Mouse (Mus musculus): Measurements from ENCODE around the gene Gm867. TPM values are rescaled to one million over a fixed set of nuclear protein-coding genes. Genes with fewer than 3 reads are reported as not detected.

Gene Gm867
- polyA plus RNA-seq, 1 experiment from 2014 or later, result 0.39 TPM

DNA sequence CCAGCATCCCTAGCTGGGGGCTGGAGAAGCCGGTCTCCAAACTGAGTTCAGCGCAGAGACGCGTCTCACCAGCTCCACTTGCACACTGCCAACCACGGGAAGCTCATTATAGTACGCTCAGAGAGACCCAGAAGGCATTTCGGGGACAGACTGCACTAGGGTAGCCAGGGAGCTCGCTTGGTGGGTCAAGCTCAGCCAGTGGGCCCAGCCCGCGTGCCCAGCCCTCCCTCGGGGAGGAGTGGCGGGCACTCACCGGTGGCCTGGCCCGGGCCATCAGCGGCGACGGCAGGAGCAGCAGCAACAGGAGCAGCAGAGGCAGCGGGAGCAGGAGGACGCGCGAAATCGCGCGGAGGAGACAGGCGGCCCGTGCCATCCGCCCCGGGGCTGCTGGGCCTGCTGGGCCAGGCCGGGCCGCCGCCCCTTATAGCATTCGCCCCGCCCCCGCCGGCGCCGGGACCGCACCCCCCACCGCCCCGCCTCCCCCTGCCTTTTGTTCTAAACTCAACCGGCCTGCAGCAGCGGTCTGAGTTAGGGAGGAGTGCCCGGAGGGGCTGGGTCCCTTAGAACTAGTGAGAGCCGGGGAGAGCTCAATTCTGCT lies 8.3 kb downstream of the Gm867 start:
- Histone ChIP-seq H3K4me1 (replicated peaks; ENCODE audit: control insufficient read depth, insufficient read depth, low read length) (peaks cover 11% of the 10 kb centered on the region), H3K9ac (ENCODE audit: low read length) (peak overlapping the region; percentile 85), H3K4me3 (ENCODE audit: low read depth, low read length) (peak overlapping the region; percentile 47), H3K9me3 (ENCODE audit: control insufficient read depth, low read length) (no peaks in the 10 kb centered on the region), H3K4me2 (ENCODE audit: low read depth, low read length, severe bottlenecking) (peak overlapping the region; percentile 95), H3K27me3 (ENCODE audit: control insufficient read depth, insufficient read depth, low read length) (peaks cover 32% of the 10 kb centered on the region), H3K36me3 (ENCODE audit: control insufficient read depth, insufficient read depth, low read length) (no peaks in the 10 kb centered on the region), H3K27ac (ENCODE audit: low read depth, low read length) (no peak overlapping the region)
- ATAC-seq (replicated peaks; ENCODE audit: low FRiP score), result peak; percentile 76
- peak; percentile 88 for DNase-seq (ENCODE audit: low spot score)
- under 1% methylated on average over 29 of the region's 44 CpGs for WGBS

DNA sequence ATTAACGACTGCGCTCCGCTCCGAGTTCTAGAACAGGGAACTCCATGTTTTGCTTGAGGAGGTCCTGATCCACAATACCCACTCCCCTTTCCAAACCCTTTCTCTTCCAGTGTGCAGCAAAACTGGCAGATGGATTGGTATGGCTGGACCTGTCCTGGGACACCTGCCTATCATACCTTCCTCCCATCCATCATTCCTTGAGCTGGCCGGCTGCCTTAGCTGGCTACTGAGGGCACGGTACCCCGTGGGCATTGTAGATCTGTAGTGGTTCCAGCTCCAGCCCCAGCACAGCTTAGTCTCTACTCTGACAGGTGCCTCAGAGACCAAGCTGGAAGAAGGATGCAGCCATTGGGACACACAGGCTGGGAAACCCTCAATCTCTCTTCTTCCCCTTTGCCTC lies 9.2 kb downstream of the Gm867 start:
- H3K36me3 ChIP-seq (ENCODE audit: control insufficient read depth, insufficient read depth, low read length), result no peaks in the 10 kb centered on the region

GRCm38 (mm10) chr10:75930304-75930703 lies 10.2 kb downstream of the Gm867 start:
- Histone ChIP-seq H3K27me3 (ENCODE audit: control insufficient read depth, insufficient read depth, low read length) (peaks cover 16% of the 10 kb centered on the region), H3K4me1 (replicated peaks; ENCODE audit: control insufficient read depth, insufficient read depth, low read length) (peaks cover 11% of the 10 kb centered on the region), H3K9ac (ENCODE audit: low read length) (no peak overlapping the region), H3K36me3 (ENCODE audit: control insufficient read depth, insufficient read depth, low read length) (no peaks in the 10 kb centered on the region), H3K27ac (ENCODE audit: low read depth, low read length) (no peak overlapping the region), H3K9me3 (ENCODE audit: control insufficient read depth, low read length) (no peaks in the 10 kb centered on the region), H3K4me2 (ENCODE audit: low read depth, low read length, severe bottlenecking) (no peak overlapping the region), H3K4me3 (ENCODE audit: low read depth, low read length) (no peak overlapping the region)
- ATAC-seq (replicated peaks; ENCODE audit: low FRiP score) (no peak), DNase-seq (ENCODE audit: low spot score) (no peak)
- 34% methylated on average over 6 of the region's 6 CpGs for WGBS

More for the DNA sequence above, 9.2 kb downstream of the Gm867 start:
- Histone ChIP-seq H3K27me3 (ENCODE audit: control insufficient read depth, insufficient read depth, low read length) (peaks cover 23% of the 10 kb centered on the region), H3K9ac (ENCODE audit: low read length) (no peak overlapping the region; the same call in 1 of the 2 replicates), H3K4me3 (ENCODE audit: low read depth, low read length) (no peak overlapping the region), H3K9me3 (ENCODE audit: control insufficient read depth, low read length) (no peaks in the 10 kb centered on the region), H3K4me2 (ENCODE audit: low read depth, low read length, severe bottlenecking) (no peak overlapping the region), H3K4me1 (replicated peaks; ENCODE audit: control insufficient read depth, insufficient read depth, low read length) (peaks cover 11% of the 10 kb centered on the region), H3K27ac (ENCODE audit: low read depth, low read length) (no peak overlapping the region)
- ATAC-seq (replicated peaks; ENCODE audit: low FRiP score) (no peak), DNase-seq (ENCODE audit: low spot score) (no peak)
- 25% methylated on average over 7 of the region's 7 CpGs for WGBS

DNA sequence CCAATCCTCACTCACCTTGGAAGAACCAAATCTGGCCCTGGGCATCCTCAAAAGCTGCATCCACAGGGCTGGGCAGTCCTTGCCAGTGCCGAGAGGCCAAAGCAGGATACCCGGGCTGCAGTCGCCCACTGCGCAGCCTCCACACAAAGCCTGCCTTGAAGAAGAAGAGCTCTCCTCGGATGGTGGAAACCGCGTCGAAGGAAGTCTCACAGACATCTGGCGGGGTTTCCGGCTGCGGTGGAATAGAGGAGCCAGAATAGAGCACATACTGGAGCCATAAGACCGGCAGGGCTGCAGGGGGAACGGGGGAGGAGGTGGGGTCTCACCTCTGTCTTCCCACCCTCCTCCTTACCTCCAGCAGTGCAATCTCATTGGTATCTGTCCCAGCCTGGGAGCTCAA lies 14.1 kb downstream of the Gm867 start:
- Histone ChIP-seq H3K4me3 (ENCODE audit: low read depth, low read length) (no peak overlapping the region), H3K27ac (ENCODE audit: low read depth, low read length) (no peak overlapping the region), H3K9ac (ENCODE audit: low read length) (no peak overlapping the region), H3K36me3 (ENCODE audit: control insufficient read depth, insufficient read depth, low read length) (no peaks in the 10 kb centered on the region; the same call in 1 of the 2 replicates), H3K4me2 (ENCODE audit: low read depth, low read length, severe bottlenecking) (no peak overlapping the region), H3K9me3 (ENCODE audit: control insufficient read depth, low read length) (no peaks in the 10 kb centered on the region), H3K27me3 (ENCODE audit: control insufficient read depth, insufficient read depth, low read length) (peaks cover 10% of the 10 kb centered on the region), H3K4me1 (replicated peaks; ENCODE audit: control insufficient read depth, insufficient read depth, low read length) (no peaks in the 10 kb centered on the region)
- DNase-seq (ENCODE audit: low spot score), result no peak
- WGBS, result 81% methylated on average over 13 of the region's 13 CpGs
- ATAC-seq (replicated peaks; ENCODE audit: low FRiP score), result no peak

DNA sequence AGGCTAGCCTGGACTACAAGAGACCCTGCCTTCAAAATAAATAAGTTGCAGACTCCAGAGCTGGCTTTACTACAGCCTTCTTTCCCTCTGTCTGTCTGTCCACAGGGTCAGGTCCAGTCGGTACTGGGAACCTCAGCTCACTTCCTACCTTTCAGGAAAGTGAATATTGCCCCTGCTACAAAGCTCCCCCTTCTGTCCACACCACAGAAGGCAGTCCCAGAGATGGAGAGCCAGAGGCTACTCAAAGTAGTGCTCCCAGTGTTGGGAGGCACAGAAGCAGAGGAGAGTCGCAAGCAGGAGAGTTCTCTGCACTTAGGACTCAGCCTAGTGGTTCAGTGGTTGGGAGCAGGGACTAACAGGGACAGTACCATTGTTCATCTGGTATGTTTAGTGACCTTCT lies 16.1 kb downstream of the Gm867 start:
- Histone ChIP-seq H3K9me3 (ENCODE audit: control insufficient read depth, low read length) (no peaks in the 10 kb centered on the region), H3K27me3 (ENCODE audit: control insufficient read depth, insufficient read depth, low read length) (no peaks in the 10 kb centered on the region), H3K36me3 (ENCODE audit: control insufficient read depth, insufficient read depth, low read length) (no peaks in the 10 kb centered on the region; the same call in 1 of the 2 replicates), H3K27ac (ENCODE audit: low read depth, low read length) (no peak overlapping the region), H3K4me2 (ENCODE audit: low read depth, low read length, severe bottlenecking) (no peak overlapping the region), H3K4me1 (replicated peaks; ENCODE audit: control insufficient read depth, insufficient read depth, low read length) (peaks cover 3% of the 10 kb centered on the region; the same call in 1 of the 2 replicates), H3K4me3 (ENCODE audit: low read depth, low read length) (no peak overlapping the region), H3K9ac (ENCODE audit: low read length) (no peak overlapping the region)
- ATAC-seq (replicated peaks; ENCODE audit: low FRiP score) (no peak), DNase-seq (ENCODE audit: low spot score) (no peak)
- WGBS, result 70% methylated on average over 2 of the region's 2 CpGs

GRCm38 (mm10) chr10:75921726-75922560 lies 18.5 kb downstream of the Gm867 start:
- Histone ChIP-seq H3K4me1 (replicated peaks; ENCODE audit: control insufficient read depth, insufficient read depth, low read length) (peaks cover 3% of the 10 kb centered on the region; the same call in 1 of the 2 replicates), H3K27me3 (ENCODE audit: control insufficient read depth, insufficient read depth, low read length) (no peaks in the 10 kb centered on the region), H3K4me3 (ENCODE audit: low read depth, low read length) (peak overlapping the region; percentile 78), H3K36me3 (ENCODE audit: control insufficient read depth, insufficient read depth, low read length) (no peaks in the 10 kb centered on the region; the same call in 1 of the 2 replicates), H3K9ac (ENCODE audit: low read length) (peak overlapping the region; percentile 96), H3K27ac (ENCODE audit: low read depth, low read length) (peak overlapping the region; percentile 92), H3K9me3 (ENCODE audit: control insufficient read depth, low read length) (no peaks in the 10 kb centered on the region), H3K4me2 (ENCODE audit: low read depth, low read length, severe bottlenecking) (peak overlapping the region; percentile 77)
- ATAC-seq (replicated peaks; ENCODE audit: low FRiP score) (peak; percentile 40; the same call in 1 of the 2 replicates), DNase-seq (ENCODE audit: low spot score) (no peak)
- WGBS, result 7% methylated on average over 22 of the region's 22 CpGs

DNA sequence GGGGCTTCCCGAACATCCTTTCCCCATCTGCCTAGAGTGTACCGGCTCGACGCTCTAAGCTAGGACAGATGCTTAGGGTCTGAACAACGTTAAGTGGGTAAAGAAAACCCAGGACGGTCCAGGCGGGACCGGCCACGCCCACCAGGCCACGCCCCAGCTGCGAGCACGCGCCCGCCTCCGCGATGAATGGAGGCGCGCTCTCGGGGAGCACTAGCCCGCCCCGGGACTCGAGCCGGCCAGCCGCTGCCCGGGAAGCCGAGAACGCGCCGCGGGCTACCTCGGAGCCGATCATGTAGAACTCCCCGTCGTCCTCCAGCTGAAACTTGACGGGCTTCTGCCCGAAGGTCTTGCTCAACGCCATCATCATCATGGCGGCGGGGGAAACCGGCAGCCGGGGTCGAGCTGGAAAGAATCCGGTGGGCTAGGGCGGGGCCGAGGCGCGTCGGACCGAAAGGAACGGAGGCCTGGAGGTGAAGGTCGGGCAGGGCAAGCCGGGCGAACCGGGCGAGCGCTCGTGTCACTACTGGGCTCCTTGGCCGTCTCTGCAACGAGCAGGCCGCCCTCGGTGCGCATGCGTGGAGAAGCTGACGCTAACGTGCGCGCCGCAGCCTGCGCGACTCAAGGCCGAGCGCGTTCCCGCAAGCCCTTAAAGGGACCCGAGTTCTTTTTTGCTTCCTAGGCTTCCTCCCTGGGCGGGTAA lies 19.3 kb downstream of the Gm867 start, which contains the start of gene Smarcb1:
Gene Smarcb1, minus strand, starts transcription at position 592 of the 700 bp plus-strand sequence.
- peak within 1 kb of the TSS; percentile 92 for H3K27ac ChIP-seq (ENCODE audit: low read depth, low read length)
- H3K36me3 ChIP-seq (ENCODE audit: control insufficient read depth, insufficient read depth, low read length), result no peaks in the 10 kb centered on the region; the same call in 1 of the 2 replicates
- peak within 1 kb of the TSS; percentile 78 for H3K4me3 ChIP-seq (ENCODE audit: low read depth, low read length)
- peak; percentile 90 for ATAC-seq (replicated peaks; ENCODE audit: low FRiP score)
- H3K27me3 ChIP-seq (ENCODE audit: control insufficient read depth, insufficient read depth, low read length), result no peaks in the 10 kb centered on the region
- WGBS, result under 1% methylated on average over 76 of the region's 76 CpGs
- H3K9me3 ChIP-seq (ENCODE audit: control insufficient read depth, low read length), result no peaks in the 10 kb centered on the region
- peak within 1 kb of the TSS; percentile 96 for H3K9ac ChIP-seq (ENCODE audit: low read length)
- peaks cover 3% of the 10 kb centered on the region; the same call in 1 of the 2 replicates for H3K4me1 ChIP-seq (replicated peaks; ENCODE audit: control insufficient read depth, insufficient read depth, low read length)
- peak within 1 kb of the TSS; percentile 77 for H3K4me2 ChIP-seq (ENCODE audit: low read depth, low read length, severe bottlenecking)
- DNase-seq (ENCODE audit: low spot score), result peak; percentile 95

- DNase-seq (ENCODE audit: low spot score), result no peak
- WGBS, result 87% methylated on average over 5 of the region's 5 CpGs
- H3K27ac ChIP-seq (ENCODE audit: low read depth, low read length), result no peak overlapping the region
- no peak overlapping the region for H3K9ac ChIP-seq (ENCODE audit: low read length)
- no peak overlapping the region for H3K4me2 ChIP-seq (ENCODE audit: low read depth, low read length, severe bottlenecking)
- no peak overlapping the region for H3K4me3 ChIP-seq (ENCODE audit: low read depth, low read length)
- no peaks in the 10 kb centered on the region for H3K9me3 ChIP-seq (ENCODE audit: control insufficient read depth, low read length)
- H3K4me1 ChIP-seq (replicated peaks; ENCODE audit: control insufficient read depth, insufficient read depth, low read length), result peaks cover 3% of the 10 kb centered on the region; the same call in 1 of the 2 replicates
- H3K27me3 ChIP-seq (ENCODE audit: control insufficient read depth, insufficient read depth, low read length), result no peaks in the 10 kb centered on the region
- peaks cover 5% of the 10 kb centered on the region; the same call in 1 of the 2 replicates for H3K36me3 ChIP-seq (ENCODE audit: control insufficient read depth, insufficient read depth, low read length)
- ATAC-seq (replicated peaks; ENCODE audit: low FRiP score), result no peak
Observed at GRCm38 (mm10) chr10:75919026-75919425, 21.4 kb downstream of the Gm867 start.
